Mouse (Mus musculus): ENCODE measurements around the gene Ccdc9b. TPM values are rescaled to one million over a fixed set of nuclear protein-coding genes. Genes with fewer than 3 reads are reported as not detected.

Ccdc9b gene
- polyA plus RNA-seq, 1 experiment from 2014 or later = 1.3 TPM

DNA sequence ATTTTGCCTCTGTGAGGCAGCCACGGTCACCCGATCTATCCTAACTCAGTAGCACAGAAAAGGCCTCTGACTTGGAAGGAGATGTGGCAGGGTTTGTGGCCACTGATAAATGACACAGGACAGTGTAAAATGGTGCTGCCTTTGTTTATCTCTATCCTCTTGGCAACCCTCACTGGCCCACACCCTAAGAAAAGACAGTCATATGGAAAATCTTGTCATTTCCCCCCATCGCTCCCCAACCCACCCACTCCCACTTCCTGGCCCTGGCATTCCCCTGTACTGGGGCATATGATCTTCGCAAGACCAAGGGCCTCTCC, 9.7 kb downstream of the Ccdc9b start:
- WGBS = 67% methylated on average over 4 of the region's 4 CpGs
- Histone ChIP-seq H3K4me1 (ENCODE audit: insufficient read depth, low read length) (peaks cover 7% of the 10 kb centered on the region; the same call in 1 of the 2 replicates), H3K4me2 (replicated peaks; ENCODE audit: low read depth, low read length) (no peak overlapping the region), H3K4me3 (ENCODE audit: low read length) (no peak overlapping the region), H3K36me3 (ENCODE audit: insufficient read depth, low read length) (no peaks in the 10 kb centered on the region), H3K27ac (ENCODE audit: low read length) (no peak overlapping the region), H3K9me3 (ENCODE audit: low read length) (no peaks in the 10 kb centered on the region), H3K27me3 (ENCODE audit: insufficient read depth, low read length) (no peaks in the 10 kb centered on the region), H3K9ac (replicated peaks; ENCODE audit: low read length) (no peak overlapping the region)
- ATAC-seq (ENCODE audit: low FRiP score, low TSS enrichment) = no peak

DNA sequence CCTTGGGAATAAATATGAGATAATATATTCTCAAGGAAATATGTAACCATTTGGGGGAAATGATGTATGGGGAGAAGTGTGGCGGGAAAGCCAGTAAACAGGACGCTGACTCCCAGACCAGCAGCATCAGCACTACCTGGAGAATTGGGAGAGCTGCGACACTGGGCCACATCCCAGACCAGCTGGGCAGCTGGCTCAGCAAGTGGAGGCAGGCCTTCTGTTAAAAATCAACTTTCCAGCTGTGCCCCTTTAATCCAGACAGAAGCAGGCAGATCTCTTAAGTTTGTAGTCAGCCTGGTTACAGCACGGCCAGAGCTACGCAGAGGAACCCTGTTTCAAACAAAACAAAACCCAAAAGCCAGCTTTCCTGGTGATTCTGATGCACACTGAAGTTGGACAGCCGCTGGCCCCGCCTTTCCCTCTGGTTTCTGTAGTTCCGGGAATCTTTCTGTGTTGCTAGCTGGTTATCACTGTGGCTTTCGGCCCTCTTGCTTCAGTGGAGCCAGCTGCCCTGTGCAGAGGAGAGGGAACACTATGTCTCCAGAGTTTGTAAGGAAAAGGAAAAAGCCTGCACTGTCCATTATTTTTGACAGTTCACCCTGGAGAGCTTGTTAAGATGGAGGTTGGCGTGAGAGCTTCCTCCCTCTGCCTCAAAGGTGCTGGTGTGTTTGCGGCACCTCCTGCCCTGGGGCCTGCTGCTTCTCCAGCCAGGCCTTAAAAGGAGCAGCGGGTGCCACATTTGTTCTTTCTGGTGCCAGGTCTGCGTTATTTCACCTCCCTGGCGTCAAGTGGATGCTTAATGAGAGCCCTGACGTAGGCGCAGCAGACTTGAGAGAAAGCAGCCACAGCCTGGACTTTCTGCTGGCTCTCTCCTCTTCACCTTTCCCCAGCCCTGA, 10.3 kb downstream of the Ccdc9b start:
- peaks cover 8% of the 10 kb centered on the region; the same call in 1 of the 2 replicates for H3K4me1 ChIP-seq (ENCODE audit: insufficient read depth, low read length)
- no peak overlapping the region for H3K9ac ChIP-seq (replicated peaks; ENCODE audit: low read length)
- ATAC-seq (ENCODE audit: low FRiP score, low TSS enrichment) = no peak
- no peaks in the 10 kb centered on the region for H3K9me3 ChIP-seq (ENCODE audit: low read length)
- no peak overlapping the region for H3K4me3 ChIP-seq (ENCODE audit: low read length)
- no peak overlapping the region for H3K27ac ChIP-seq (ENCODE audit: low read length)
- no peak overlapping the region for H3K4me2 ChIP-seq (replicated peaks; ENCODE audit: low read depth, low read length)
- WGBS = 62% methylated on average over 16 of the region's 16 CpGs
- H3K27me3 ChIP-seq (ENCODE audit: insufficient read depth, low read length) = no peaks in the 10 kb centered on the region
- no peaks in the 10 kb centered on the region for H3K36me3 ChIP-seq (ENCODE audit: insufficient read depth, low read length)

DNA sequence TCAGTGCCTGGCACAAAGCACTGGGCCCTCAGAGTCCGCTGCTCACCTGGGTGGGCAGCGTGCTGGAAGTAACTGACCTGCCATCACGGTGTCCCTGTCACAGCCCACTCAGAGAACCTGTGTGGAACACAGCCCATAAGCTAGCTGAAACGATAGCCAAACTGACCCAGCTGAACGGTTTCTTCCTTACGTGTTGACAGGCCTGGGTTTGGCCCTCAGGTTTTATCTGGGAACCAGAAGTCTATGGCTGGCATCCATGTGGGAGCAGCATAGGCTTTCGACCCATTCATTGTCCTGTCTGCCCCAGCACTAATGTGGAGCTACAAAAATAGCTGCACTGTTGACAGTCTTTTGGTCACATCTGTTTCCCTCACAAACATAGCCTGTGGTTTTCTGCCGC, 12.0 kb downstream of the Ccdc9b start:
- WGBS = 82% methylated on average over 8 of the region's 8 CpGs
- Histone ChIP-seq H3K4me2 (replicated peaks; ENCODE audit: low read depth, low read length) (no peak overlapping the region), H3K4me3 (ENCODE audit: low read length) (no peak overlapping the region), H3K27ac (ENCODE audit: low read length) (no peak overlapping the region), H3K9me3 (ENCODE audit: low read length) (no peaks in the 10 kb centered on the region), H3K4me1 (ENCODE audit: insufficient read depth, low read length) (peaks cover 14% of the 10 kb centered on the region; the same call in 1 of the 2 replicates), H3K9ac (replicated peaks; ENCODE audit: low read length) (no peak overlapping the region), H3K36me3 (ENCODE audit: insufficient read depth, low read length) (no peaks in the 10 kb centered on the region), H3K27me3 (ENCODE audit: insufficient read depth, low read length) (no peaks in the 10 kb centered on the region)
- ATAC-seq (ENCODE audit: low FRiP score, low TSS enrichment) = no peak

DNA sequence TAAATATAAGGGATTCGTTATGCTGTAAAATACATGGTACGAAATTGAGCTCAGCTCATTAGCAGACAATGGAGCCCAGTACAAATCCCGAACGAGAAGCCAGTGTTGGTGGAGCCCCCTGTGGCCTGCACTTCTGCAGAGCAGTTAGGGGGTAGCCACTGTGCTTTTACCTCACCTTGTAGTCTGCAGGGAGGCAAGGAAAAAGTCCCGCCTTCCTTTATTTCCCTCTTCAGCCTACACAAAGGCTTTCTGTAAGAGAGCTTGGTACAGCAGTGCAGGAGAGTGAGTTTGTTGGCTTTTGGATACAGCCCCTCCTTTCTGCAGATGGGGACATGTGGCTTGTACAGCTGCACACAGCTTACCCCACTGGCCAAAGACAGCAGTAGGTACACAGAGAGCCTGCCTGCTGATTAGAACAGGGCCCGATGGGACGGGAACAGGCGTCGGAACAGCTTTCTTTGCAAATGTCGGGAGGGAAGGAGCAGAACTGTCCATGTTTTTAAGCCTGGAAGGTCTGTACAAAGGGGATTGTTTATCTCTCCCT, 13.0 kb downstream of the Ccdc9b start:
- peaks cover 4% of the 10 kb centered on the region for H3K27me3 ChIP-seq (ENCODE audit: insufficient read depth, low read length)
- H3K27ac ChIP-seq (ENCODE audit: low read length) = no peak overlapping the region
- H3K9ac ChIP-seq (replicated peaks; ENCODE audit: low read length) = no peak overlapping the region
- no peak overlapping the region for H3K4me3 ChIP-seq (ENCODE audit: low read length)
- ATAC-seq (ENCODE audit: low FRiP score, low TSS enrichment) = no peak
- WGBS = 65% methylated on average over 10 of the region's 10 CpGs
- peaks cover 24% of the 10 kb centered on the region for H3K4me1 ChIP-seq (ENCODE audit: insufficient read depth, low read length)
- H3K9me3 ChIP-seq (ENCODE audit: low read length) = no peaks in the 10 kb centered on the region
- H3K4me2 ChIP-seq (replicated peaks; ENCODE audit: low read depth, low read length) = no peak overlapping the region
- no peaks in the 10 kb centered on the region for H3K36me3 ChIP-seq (ENCODE audit: insufficient read depth, low read length)

DNA sequence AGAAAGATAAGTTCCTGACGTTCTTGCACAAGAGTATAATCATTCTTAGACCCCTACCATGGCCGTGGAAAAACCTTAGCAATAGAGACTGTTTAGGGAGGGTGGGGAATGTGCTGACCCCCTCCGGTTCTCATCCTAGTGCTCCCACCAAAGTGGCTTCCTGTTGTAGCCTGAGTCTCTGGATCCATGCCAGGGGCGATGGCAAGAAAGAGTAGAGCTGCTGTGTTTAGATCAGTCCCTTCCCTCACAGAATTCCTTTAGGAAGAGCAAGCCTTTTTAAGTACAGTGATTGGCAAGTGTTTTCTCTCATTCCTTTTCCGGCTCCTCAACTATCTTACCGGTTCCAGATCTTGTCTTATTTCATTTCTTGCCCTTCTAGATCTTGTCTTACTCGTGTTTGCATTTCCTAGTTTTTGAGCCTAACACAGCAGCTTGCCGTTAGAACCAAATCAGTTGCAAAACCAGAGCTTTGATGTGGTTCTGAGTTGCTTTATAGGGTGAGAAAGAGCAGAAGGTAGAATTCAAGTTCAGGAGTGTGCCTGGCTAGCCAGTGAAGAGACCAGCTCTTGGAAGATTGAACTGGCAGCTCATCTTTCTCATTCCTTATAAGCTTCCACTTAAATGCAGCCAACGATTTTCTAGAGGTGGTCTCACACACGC, 15.0 kb downstream of the Ccdc9b start:
- H3K9ac ChIP-seq (replicated peaks; ENCODE audit: low read length) = no peak overlapping the region

DNA sequence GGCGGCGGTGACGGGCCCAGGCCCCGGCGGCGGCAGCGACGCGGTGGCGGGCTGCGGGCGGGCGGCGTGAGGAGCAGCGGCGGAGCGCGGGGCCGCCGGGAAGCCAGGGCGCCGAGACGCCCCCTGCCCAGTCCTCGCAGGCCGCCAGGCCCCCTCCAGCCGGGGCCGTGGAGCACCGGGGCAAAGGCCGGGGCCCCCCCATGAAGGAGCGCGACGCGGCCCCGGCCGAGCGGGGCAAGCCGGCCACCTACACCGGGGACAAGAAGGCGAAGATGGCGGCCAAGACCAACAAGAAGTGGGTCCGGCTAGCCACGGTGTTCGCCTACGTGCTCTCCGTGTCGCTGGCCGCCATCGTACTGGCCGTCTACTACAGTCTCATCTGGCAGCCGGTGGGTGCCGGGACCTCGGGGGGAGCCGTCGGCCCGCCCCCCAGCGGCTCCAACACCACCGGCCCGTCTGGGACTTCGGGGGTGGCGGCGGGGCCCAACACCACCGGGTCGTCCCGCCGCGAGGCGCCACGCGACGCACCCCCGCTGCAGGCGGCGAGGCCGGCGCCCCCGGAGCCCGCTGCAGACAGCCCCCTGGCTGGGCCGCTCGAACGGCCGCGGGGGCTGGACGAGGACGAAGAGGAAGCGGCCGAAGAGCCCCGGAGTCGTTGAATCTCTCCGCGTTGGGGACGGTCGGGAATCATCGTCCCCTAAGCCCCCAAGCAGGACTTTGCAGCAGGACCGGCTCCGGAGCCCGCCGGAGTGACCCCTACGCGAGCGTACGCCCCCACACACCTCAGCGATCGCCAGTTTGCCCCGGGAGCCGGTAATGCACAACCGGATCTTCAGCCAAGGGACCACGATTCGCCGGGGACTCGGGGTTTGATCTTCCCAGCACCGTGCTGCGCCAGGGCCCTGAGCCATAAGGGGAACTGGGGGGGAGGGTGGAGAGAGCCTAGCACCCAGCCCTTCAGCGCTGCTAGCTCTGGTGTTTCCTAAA, 16.3 kb downstream of the Ccdc9b start:
- ATAC-seq (ENCODE audit: low FRiP score, low TSS enrichment) = peak; percentile 68
- Histone ChIP-seq H3K9ac (replicated peaks; ENCODE audit: low read length) (peak overlapping the region; percentile 77), H3K4me3 (ENCODE audit: low read length) (peak overlapping the region; percentile 77), H3K27me3 (ENCODE audit: insufficient read depth, low read length) (peaks cover 17% of the 10 kb centered on the region), H3K9me3 (ENCODE audit: low read length) (no peaks in the 10 kb centered on the region), H3K36me3 (ENCODE audit: insufficient read depth, low read length) (no peaks in the 10 kb centered on the region), H3K4me1 (ENCODE audit: insufficient read depth, low read length) (peaks cover 17% of the 10 kb centered on the region), H3K27ac (ENCODE audit: low read length) (no peak overlapping the region), H3K4me2 (replicated peaks; ENCODE audit: low read depth, low read length) (peak overlapping the region; percentile 94)
- WGBS = under 1% methylated on average over 96 of the region's 113 CpGs

More for the DNA sequence above, 15.0 kb downstream of the Ccdc9b start:
- WGBS = 31% methylated on average over 10 of the region's 10 CpGs
- Histone ChIP-seq H3K36me3 (ENCODE audit: insufficient read depth, low read length) (no peaks in the 10 kb centered on the region), H3K9me3 (ENCODE audit: low read length) (no peaks in the 10 kb centered on the region), H3K4me1 (ENCODE audit: insufficient read depth, low read length) (peaks cover 24% of the 10 kb centered on the region), H3K4me2 (replicated peaks; ENCODE audit: low read depth, low read length) (peak overlapping the region; percentile 94), H3K27ac (ENCODE audit: low read length) (no peak overlapping the region), H3K27me3 (ENCODE audit: insufficient read depth, low read length) (peaks cover 17% of the 10 kb centered on the region), H3K4me3 (ENCODE audit: low read length) (peak overlapping the region; percentile 77)
- ATAC-seq (ENCODE audit: low FRiP score, low TSS enrichment) = no peak

DNA sequence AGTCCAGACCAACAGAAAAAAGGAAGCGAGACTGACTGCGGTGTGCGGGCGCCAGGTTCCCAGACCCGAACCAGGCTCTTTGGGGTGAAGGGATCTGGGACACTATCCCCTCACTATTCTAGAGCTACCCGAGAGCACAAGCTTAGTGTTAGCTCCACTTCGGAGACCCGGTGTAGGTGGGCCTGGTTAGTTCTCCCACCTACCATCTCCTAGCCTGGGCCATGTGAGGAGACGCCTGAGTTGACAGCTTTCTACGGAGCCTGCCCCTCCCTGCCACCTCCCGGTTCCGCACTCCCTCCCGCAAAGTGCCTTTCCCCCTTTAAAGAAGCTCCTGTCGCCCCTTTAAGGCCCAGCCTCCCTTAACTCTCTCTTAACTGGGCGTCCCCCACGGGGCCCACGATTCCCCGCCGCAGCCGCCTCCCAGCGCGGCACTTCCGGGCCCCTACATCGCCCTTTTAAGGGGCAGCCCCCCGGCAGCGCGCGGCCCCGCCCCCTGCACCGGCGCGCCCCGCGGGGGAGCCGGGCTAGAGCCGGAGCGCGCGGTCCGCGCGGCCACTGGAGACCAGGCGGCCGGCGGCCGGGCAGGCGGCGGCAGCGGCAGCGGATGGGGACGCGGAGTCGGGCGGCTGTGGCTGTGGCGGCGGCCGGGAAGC, 17.1 kb downstream of the Ccdc9b start, which contains the start of gene Inafm2:
Gene Inafm2 (plus strand): TSS at position 527 of the 653 bp plus-strand sequence.
- no peak within 1 kb of the TSS for H3K27ac ChIP-seq (ENCODE audit: low read length)
- peak within 1 kb of the TSS; percentile 94 for H3K4me2 ChIP-seq (replicated peaks; ENCODE audit: low read depth, low read length)
- H3K36me3 ChIP-seq (ENCODE audit: insufficient read depth, low read length) = no peaks in the 10 kb centered on the region
- H3K27me3 ChIP-seq (ENCODE audit: insufficient read depth, low read length) = peaks cover 17% of the 10 kb centered on the region
- peaks cover 17% of the 10 kb centered on the region for H3K4me1 ChIP-seq (ENCODE audit: insufficient read depth, low read length)
- peak; percentile 96 for ATAC-seq (ENCODE audit: low FRiP score, low TSS enrichment)
- H3K9ac ChIP-seq (replicated peaks; ENCODE audit: low read length) = peak within 1 kb of the TSS; percentile 77
- H3K9me3 ChIP-seq (ENCODE audit: low read length) = no peaks in the 10 kb centered on the region
- WGBS = under 1% methylated on average over 49 of the region's 57 CpGs
- H3K4me3 ChIP-seq (ENCODE audit: low read length) = peak within 1 kb of the TSS; percentile 77

DNA sequence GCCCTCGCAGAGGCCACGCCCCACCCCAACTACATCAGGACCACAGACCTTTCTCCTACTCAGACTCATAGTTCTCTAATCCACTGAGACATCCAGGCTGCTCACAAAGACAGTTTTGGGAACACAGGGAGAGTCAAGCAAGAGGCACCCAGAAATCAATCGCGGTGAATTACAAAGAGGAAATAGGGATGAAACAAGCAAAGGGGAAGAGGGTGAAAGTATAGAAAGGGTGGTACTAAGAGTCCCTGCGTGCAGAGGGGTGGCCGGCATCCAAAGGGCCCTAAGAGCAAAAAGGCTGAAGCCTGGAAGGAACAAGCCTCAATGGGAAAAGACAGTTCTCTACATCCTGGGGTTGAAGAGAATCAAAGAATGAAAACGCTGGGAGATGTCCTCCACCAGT, 17.8 kb downstream of the Ccdc9b start:
- peak overlapping the region; percentile 77 for H3K9ac ChIP-seq (replicated peaks; ENCODE audit: low read length)
- 6% methylated on average over 7 of the region's 7 CpGs for WGBS
- ATAC-seq (ENCODE audit: low FRiP score, low TSS enrichment) = no peak
- H3K4me2 ChIP-seq (replicated peaks; ENCODE audit: low read depth, low read length) = peak overlapping the region; percentile 94
- peak overlapping the region; percentile 77; the same call in 1 of the 2 replicates for H3K4me3 ChIP-seq (ENCODE audit: low read length)
- H3K27ac ChIP-seq (ENCODE audit: low read length) = no peak overlapping the region
- no peaks in the 10 kb centered on the region for H3K36me3 ChIP-seq (ENCODE audit: insufficient read depth, low read length)
- no peaks in the 10 kb centered on the region for H3K9me3 ChIP-seq (ENCODE audit: low read length)
- peaks cover 17% of the 10 kb centered on the region for H3K4me1 ChIP-seq (ENCODE audit: insufficient read depth, low read length)
- peaks cover 17% of the 10 kb centered on the region for H3K27me3 ChIP-seq (ENCODE audit: insufficient read depth, low read length)
